Mouse (Mus musculus) hindlimb bud, embryonic 11.5 days (tissue): ENCODE results near the gene Cdk4.

Source experiments
- DNase-seq: peaks from one replicate; pipeline ENCODE4 v3.0.0-alpha.2; 2012; ENCODE audit warnings: low read depth, low spot score; ENCODE audit errors: extremely low spot score

Cdk4 gene

GRCm38 (mm10) chr10:127073981-127074380 lies 10.6 kb downstream of the Cdk4 start:
- no peak for DNase-seq

- no peak for DNase-seq
These were observed 11.7 kb downstream of the Cdk4 start, which contains the start of gene Agap2 for GRCm38 (mm10) chr10:127075080-127075479. Agap2 (plus strand) TSS chr10:127075284.

GRCm38 (mm10) chr10:127075651-127076050 lies 12.3 kb downstream of the Cdk4 start:
- DNase-seq, result no peak

GRCm38 (mm10) chr10:127076082-127076481 lies 12.7 kb downstream of the Cdk4 start:
- no peak for DNase-seq

GRCm38 (mm10) chr10:127077515-127077914 lies 14.2 kb downstream of the Cdk4 start:
- no peak for DNase-seq

- DNase-seq, result no peak
These were observed 14.8 kb downstream of the Cdk4 start for GRCm38 (mm10) chr10:127078001-127078676.

- no peak for DNase-seq
These were observed 15.6 kb downstream of the Cdk4 start for GRCm38 (mm10) chr10:127078677-127079575.

- DNase-seq, result no peak
These were observed 16.5 kb downstream of the Cdk4 start for GRCm38 (mm10) chr10:127079665-127080391.

- DNase-seq, result no peak
These were observed 17.8 kb downstream of the Cdk4 start for GRCm38 (mm10) chr10:127080901-127081780.

- no peak for DNase-seq
These were observed 18.8 kb downstream of the Cdk4 start for GRCm38 (mm10) chr10:127081996-127082620.

- DNase-seq, result no peak
These were observed 20.1 kb downstream of the Cdk4 start for GRCm38 (mm10) chr10:127083292-127083914.

GRCm38 (mm10) chr10:127083915-127084306 lies 20.6 kb downstream of the Cdk4 start:
- DNase-seq, result no peak

- no peak for DNase-seq
These were observed 21.7 kb downstream of the Cdk4 start for GRCm38 (mm10) chr10:127085052-127085451.

- no peak for DNase-seq
These were observed 22.3 kb downstream of the Cdk4 start for GRCm38 (mm10) chr10:127085633-127086032.

- DNase-seq, result no peak
These were observed 27.5 kb downstream of the Cdk4 start for GRCm38 (mm10) chr10:127090560-127091411.

GRCm38 (mm10) chr10:127091507-127092396 lies 28.4 kb downstream of the Cdk4 start:
- no peak for DNase-seq

- no peak for DNase-seq
These were observed 29.4 kb downstream of the Cdk4 start for GRCm38 (mm10) chr10:127092742-127093141.

- no peak for DNase-seq
These were observed 31.1 kb downstream of the Cdk4 start for GRCm38 (mm10) chr10:127094382-127094802.
